Mouse (Mus musculus) frontal cortex, adult 2 months (tissue): ENCODE measurements around the gene Btnl1. TPM values are rescaled to one million over a fixed set of nuclear protein-coding genes. Genes with fewer than 3 reads are reported as not detected.

Experiments
- DNase-seq, 2 experiments: peaks; one replicate each; pipeline ENCODE4 v3.0.0; 2022; ENCODE audit warnings: low spot score in 1 of 2; ENCODE audit errors: extremely low spot score in 1 of 2
- polyA plus RNA-seq: library from polyadenylated mRNA; depleted of rRNA; stranded (reverse); fragments of >200 nt; gene quantifications from 2 replicates; pipeline ENCODE4 v1.2.3, GENCODE M21; 2012; rRNA removed

The Btnl1 gene
- polyA plus RNA-seq, 1 experiment = not detected

DNA sequence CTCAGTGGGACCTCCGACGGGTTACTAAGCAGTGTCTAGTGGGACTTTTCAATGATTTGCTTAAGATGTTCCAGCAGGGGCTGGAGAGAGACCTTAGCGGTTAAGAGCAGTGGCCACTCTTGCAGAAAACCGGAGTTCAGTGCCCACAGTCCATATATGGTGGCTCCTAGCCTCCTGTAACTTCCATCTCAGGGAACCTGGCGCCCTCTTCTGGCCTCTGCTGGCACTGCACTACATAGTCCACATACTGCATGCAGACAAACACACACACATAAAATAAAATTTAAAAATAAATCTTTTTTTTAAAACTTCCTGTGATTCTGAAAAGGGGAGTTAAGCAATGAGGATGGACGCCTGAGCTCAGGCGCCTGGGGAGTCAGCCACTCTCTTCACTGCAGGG is 6.3 kb downstream of the Btnl1 start:
- DNase-seq = no peak

DNA sequence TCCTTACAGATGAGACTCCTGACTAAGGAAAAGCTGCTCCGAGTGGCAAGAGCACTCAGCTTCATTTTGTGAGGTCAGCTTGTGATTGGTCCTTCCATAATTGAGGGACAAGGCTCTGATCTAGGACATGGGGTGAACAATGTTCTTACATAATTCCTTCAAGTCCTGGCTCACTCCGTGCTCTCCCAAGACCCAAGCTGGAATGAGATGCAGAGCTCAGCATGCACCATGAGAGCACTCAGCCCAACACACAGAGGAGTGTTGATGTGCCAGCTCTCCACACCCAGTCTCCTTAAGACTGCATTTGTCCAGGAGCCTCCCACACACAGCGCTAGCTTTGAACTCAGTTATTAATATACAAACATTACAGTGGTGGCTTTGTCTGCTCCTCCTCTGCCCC is 7.8 kb downstream of the Btnl1 start:
- DNase-seq = no peak

DNA sequence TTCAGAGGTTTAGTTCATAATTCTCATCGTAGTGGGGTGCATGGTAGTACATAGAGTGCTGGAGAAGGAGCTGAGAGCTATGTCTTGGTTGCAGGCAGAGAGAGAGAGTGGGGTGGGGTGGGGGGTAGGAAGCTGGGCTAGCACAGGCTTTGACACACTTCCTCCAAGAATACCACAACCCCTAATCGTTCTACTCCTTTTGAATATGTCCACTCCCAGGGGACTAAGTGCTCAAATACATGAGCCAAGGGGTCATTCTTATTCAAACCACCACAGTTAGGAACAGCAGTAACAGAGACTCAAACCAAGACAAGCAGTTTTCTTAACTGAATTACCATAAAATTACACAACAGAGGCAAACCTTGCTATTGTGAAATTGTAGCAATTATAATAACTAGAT is 9.7 kb downstream of the Btnl1 start:
- no peak for DNase-seq

DNA sequence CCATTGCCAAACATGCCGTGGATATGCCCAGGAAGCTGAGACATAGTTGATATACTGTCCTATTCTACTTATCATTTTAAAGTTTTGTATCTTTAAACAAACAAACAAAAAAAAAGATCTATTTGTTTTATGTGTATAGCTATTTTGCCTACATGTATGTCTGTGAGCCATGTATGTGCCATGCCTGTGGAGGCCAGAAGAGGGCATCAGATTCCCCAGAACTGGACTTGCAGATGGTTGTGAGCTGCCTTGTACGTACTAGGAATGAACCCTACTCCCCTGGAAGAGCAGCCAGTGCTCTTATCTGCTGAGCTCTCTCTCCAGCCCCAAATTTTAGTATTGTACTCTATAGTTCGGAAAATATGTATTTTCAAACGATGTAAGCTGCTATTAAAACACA is 11.6 kb downstream of the Btnl1 start:
- DNase-seq = peak in 1 of 2 experiments; percentile 34

DNA sequence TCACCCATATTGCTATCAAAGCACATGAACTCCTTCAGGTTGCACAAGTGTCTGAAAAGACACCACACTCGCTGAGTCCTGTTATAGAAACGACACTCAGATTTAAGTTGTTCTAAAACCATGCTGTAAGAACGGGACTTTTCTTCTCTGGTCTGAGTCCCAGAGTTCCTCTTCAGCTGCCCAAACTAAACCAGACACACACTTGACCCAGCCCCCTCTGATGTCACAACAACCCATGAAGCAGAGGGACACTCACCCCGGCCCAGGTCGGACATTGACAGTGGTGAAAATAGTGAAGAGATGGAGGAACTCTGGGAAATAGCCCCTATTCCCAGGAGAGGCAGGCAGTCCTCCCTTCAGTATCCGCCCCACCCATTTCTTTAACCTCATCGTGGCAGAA is 14.6 kb downstream of the Btnl1 start:
- DNase-seq = no peak

DNA sequence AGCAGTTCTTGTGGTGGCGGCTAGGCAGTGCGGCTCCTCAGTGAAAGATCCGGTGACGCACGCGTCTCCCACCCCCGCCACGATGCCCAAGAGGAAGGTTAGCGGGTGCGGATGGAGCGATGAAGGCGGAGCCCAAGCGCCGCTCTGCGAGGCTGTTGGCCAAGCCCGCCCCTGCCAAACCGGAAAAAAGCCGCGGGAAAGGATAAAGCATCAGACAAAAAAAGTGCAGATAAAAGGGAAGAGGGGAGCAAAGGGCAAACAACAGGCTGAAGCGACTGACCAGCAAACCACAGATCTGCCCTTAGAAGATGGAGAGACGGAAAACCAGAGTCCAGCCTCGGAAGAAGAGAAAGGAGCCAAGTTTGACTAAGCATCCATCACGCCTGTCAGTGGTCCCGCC is 15.4 kb downstream of the Btnl1 start:
- DNase-seq = peak in 1 of 2 experiments; percentile 25

DNA sequence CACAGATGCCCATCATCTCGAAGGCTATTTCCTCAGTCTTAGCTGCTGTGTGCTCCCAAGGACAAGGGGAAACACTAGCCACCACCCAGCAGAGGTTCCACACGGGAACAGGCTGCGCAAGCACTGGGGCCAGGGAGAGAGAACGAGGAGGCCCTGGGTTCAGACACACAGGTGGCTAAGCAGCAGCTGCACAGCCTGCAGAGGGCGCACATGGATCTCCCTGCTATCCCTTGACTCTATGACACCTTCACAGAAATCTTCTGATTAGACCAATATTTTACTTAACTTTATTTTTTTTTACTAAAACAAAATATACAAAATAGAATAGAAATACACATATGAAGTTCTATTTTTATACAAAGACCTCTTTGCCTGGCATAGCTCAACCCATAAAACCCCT is 20.4 kb downstream of the Btnl1 start:
- no peak for DNase-seq

DNA sequence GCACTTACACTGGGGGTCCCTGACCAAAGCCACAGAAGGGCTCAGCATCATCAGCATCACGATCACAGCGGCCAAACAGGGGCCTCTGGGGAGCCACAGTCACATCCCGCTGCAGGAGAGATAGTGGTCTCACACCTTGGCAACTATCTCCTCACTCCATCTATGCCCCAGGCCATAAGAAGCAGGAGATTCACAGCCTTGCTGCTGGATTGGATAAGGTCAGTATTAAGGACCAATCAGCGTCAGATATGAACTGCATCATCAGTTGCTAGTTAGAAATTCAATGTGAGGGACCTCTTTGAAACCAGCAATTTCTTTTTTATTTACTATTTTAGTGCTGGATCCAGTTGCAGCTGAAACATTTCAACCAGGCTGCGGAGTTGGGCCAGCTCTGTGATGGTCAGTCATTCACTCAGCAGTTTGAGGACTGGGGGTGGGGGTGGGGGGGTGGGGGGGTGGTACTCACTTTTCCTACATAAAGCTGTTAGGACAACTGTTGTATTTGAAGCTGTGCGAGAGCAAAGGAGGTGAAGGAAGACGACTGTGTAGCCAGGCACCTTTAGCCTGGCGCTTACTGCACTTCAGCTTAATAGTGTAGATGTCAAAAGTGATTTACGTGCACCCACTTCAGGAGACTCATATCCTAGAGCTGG is 21.3 kb downstream of the Btnl1 start:
- peak; percentile 46 to 91 for DNase-seq

DNA sequence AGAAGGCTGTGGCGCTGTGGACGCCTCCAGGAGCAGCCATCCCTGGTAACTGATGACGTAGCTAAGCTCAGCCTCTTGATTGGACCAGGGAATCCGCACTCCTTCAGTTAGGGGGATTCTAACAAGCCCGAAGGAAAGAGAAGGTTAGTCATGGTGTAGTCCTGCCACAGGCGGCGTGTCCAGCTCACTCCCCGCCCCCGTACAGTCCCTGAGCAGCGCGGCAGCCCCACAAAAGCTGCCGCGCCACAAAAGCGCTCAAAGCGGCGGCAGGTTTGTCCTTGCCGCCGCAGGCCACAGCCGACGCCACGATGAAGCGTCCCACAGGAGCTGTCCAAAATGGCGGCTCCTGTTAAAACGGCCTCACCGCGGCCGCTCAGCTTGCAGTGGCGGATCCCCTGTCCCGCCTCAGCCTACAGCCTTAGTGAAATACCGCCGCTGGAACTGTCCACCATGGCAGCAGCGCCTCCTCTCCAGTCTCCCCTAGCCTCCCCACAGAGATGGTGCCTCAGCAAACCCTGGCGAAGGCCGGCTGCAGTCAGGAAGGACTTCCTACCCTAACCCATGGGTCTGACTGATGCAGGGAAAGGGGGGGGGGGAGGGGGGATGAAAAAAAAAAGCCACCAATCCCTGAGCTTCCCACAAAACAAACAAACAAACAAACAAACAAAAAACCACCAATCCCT is 21.9 kb downstream of the Btnl1 start, which contains the start of gene BC051142:
Gene BC051142 (plus strand): TSS at position 110 of the 683 bp plus-strand sequence.
- DNase-seq = peak; percentile 82 to 93

DNA sequence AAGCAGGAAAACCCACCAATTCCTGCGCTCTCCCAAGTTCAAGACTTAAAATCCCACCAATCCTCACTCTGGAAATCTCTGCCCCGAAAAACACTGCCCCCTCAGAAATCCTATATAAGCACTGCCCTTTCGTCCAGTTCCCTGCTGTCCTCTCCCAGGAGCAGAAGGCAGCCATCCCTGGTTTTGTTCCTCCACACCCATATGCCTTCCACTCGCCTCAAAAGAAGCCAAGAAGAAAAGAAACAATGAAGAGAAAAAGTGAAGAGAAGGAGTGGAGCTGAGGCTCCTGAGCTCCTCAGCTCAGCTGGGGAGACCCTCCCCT is 22.4 kb downstream of the Btnl1 start:
- no peak for DNase-seq

DNA sequence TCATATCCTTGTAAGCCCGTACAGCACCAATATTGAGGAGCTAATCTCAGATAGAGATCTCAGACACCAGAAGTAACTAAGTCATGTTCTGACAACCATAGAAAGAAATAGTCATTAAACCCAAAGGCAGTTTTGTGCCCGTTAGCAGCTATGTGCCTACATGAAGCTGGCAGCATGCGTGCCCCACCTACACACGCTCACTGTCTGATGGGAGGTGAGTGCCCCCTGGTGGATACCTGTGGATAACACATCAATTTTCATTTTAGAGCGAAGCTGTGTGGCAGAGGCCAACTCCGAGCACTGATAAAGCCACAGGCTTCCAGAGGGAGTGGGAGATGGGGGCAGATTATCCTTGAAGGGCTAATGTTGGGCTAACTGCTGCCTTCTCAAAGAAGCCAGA is 34.2 kb downstream of the Btnl1 start:
- peak; percentile 55 to 91 for DNase-seq

DNA sequence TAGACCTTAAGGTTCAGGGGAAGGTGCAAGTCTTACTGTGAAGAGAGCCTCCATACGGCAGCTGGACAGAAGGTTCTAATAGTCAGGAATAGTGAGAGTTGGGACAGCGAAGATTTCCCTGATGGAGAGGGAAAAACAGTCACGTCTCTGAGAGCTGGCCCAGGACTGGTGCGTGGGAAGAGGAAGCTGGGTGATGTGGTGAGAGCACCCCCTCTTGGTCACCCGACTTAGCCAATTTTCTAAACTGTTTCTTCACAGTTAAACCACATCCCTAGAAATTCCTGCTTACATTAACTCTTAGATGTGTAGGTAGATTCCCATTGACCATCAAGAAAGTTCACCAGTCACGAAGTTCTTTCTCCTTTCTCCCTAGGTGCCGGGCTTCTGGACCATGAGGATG is 43.1 kb downstream of the Btnl1 start:
- no peak for DNase-seq

DNA sequence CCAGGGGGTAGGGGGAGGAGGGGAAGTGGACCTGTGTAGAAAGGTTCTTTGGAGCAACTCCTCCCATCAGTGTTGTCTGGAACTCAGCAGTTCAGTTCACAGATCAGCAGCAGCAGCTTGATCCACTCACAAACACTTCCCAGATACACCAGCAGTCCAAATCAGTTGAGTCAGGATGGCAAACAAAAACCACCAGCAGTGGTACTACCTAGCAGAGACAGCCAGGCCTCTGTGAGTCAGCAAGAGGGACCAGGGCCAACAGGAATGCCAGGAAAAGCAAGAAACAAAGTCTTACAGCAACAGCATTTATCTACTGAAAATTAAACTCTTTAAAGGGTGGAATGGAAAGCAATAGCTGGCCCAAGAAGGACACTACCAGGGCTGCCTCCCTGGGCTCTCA is 50.7 kb downstream of the Btnl1 start:
- peak in 1 of 2 experiments; percentile 34 for DNase-seq

Other genes starting within 250 kb of the Btnl1 start
- 0.99 and 1.1 TPM in 2 replicates for gene H2-DMb2, start 233.8 kb upstream of the Btnl1 start, polyA plus RNA-seq
- 3.1 and 3.5 TPM in 2 replicates for gene H2-DMb1, start 224.1 kb upstream of the Btnl1 start, polyA plus RNA-seq
- gene Tap1, start 189.6 kb upstream of the Btnl1 start, polyA plus RNA-seq = 4.0 and 4.1 TPM in 2 replicates
- 4.5 and 4.7 TPM in 2 replicates for gene Psmb9, start 189.4 kb upstream of the Btnl1 start, polyA plus RNA-seq
- 10.1 and 12.1 TPM in 2 replicates for gene Psmb8, start 179.4 kb upstream of the Btnl1 start, polyA plus RNA-seq
- gene Tap2, start 173.6 kb upstream of the Btnl1 start, polyA plus RNA-seq = 9.1 and 10.1 TPM in 2 replicates
- 0.78 and 1.1 TPM in 2 replicates for gene H2-Ob, start 138.2 kb upstream of the Btnl1 start, polyA plus RNA-seq
- 4.7 and 5.2 TPM in 2 replicates for gene H2-Ab1, start 119.4 kb upstream of the Btnl1 start, polyA plus RNA-seq
- 3.4 and 3.8 TPM in 2 replicates for gene H2-Aa, start 89.3 kb upstream of the Btnl1 start, polyA plus RNA-seq
- gene H2-Eb1, start 71.3 kb upstream of the Btnl1 start, polyA plus RNA-seq = 3.2 and 5.1 TPM in 2 replicates
- gene H2-Eb2, start 51.5 kb upstream of the Btnl1 start, polyA plus RNA-seq = not detected in 2 replicates
- gene Btnl2, start 22.3 kb upstream of the Btnl1 start, polyA plus RNA-seq = 0.06 TPM in 1 of 2 replicates, not detected in the other
- 10.7 and 11.1 TPM in 2 replicates for gene BC051142, start 21.7 kb downstream of the Btnl1 start, polyA plus RNA-seq
- not detected in 2 replicates for gene Btnl4, start 100.2 kb downstream of the Btnl1 start, polyA plus RNA-seq
- gene Btnl6, start 140.2 kb downstream of the Btnl1 start, polyA plus RNA-seq = not detected in 2 replicates
- gene Notch4, start 187.1 kb downstream of the Btnl1 start, polyA plus RNA-seq = 6.2 and 7.2 TPM in 2 replicates
- 2.8 and 3.4 TPM in 2 replicates for gene Gpsm3, start 212.7 kb downstream of the Btnl1 start, polyA plus RNA-seq
- gene Pbx2, start 214.1 kb downstream of the Btnl1 start, polyA plus RNA-seq = 67.0 and 71.3 TPM in 2 replicates
- 2.1 TPM in 2 replicates for gene Ager, start 220.7 kb downstream of the Btnl1 start, polyA plus RNA-seq
- 127 and 145 TPM in 2 replicates for gene Rnf5, start 226.6 kb downstream of the Btnl1 start, polyA plus RNA-seq
- gene Agpat1, start 227.1 kb downstream of the Btnl1 start, polyA plus RNA-seq = 204 and 229 TPM in 2 replicates
- 9.7 and 10.5 TPM in 2 replicates for gene Egfl8, start 238.8 kb downstream of the Btnl1 start, polyA plus RNA-seq